Mouse (Mus musculus): ENCODE data around the gene Olfr223.
A peak's percentile ranks its signal among the peaks of the same experiment; 100 is the strongest.
"Not testable (repeated sequence)": the region's sequence is repeated elsewhere in the genome, so short reads cannot be mapped to it uniquely, and the experiment has no call there.

The Olfr223 gene

DNA sequence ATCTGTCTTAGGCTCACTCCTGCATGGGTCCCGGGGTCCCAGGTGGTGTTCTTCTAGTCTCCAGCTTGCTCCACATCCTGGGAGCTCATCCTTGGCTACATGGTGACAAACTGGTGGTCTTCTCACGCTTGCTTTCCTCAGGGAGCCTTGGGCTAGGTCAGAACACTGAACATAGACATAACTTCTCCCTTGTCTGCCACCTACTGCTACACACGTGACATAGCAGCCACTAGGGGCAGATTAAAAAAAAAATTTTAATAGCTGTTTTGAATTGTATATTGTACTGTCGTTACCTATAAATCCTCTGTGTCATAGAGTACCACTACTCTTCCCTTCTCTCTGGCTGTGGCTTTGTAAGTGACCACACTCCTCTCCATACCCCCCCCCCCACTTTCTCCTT is 3.0 kb upstream of the Olfr223 start:
- DNase-seq = no peak

DNA sequence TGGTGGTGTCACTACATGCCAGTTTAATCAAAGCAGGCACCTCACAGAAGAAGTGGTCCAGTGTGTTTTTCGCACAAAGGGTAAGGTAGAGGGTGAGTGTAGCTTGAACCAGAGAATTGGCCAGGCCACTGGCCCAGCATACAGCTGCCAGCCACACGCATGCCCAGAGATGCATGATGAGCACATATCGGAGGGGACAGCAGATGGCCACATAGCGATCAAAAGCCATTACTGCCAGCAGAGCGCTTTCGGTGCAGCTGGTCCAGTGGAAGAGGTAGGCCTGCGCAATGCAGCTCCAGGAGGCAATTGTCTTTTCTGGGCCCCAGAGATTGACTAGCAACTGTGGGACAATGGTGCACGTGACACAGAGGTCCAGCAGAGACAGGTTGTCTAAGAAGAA is 3.6 kb downstream of the Olfr223 start:
- DNase-seq = no peak

DNA sequence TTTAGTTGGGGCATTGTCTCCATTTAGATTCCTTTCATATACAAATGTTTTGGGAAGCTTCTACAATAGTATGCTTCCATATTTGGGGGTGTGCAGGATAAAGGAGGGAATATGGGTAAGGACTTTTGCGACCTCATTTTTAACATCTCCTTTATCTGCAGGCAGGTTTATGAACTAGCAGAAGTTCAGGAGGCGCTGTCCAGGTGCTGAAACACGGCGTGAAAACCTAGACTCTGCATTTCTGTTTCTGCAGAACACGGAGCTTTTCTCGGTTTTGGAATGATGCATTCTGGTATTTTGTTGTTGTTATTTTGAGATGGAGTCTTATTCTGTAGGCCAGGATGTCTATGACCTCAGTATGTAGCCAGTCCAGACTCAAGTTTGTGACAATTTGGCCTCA is 8.6 kb downstream of the Olfr223 start:
- no peak for DNase-seq

DNA sequence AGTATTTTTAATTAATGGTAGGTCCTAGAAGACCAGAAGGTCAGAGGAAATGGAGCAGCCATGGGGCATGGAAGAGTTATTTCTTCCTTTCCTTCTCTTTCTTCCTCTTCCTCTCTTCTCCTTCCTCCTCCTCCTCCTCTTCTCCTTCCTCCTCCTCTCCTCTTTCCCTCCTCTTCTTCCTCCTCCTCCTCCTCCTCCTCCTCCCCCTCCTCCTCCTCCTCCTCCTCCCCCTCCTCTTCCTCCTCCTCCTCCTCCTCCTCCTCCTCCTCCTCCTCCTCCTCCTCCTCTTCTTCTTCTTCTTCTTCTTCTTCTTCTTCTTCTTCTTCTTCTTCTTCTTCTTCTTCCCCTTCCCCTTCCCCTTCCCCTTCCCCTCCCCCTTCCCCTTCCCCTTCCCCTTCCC is 17.0 kb downstream of the Olfr223 start, which contains the start of gene Olfr222:
Olfr222 (minus strand) TSS at position 101 of the 400 bp plus-strand sequence.
- DNase-seq = not testable (repeated sequence)

DNA sequence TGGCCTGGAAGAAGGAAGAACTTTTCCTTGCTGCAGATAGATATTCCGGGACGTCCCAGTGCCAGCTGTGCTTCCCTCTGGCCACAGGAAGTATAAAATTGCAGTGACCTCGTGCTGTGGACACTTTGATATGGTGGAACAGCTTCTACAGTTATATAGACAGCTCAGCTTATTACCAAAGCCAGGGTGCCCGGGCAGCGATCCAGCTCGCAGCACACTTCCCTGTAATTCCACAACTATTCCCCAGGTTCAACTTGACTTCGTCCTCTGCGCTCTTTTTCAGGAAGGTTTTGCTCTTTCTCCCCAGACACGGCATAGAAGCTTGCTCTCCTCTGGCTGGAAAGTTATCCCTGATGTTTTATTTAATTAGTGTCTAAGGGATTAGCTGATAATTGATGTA is 17.4 kb downstream of the Olfr223 start:
- no peak for DNase-seq

DNA sequence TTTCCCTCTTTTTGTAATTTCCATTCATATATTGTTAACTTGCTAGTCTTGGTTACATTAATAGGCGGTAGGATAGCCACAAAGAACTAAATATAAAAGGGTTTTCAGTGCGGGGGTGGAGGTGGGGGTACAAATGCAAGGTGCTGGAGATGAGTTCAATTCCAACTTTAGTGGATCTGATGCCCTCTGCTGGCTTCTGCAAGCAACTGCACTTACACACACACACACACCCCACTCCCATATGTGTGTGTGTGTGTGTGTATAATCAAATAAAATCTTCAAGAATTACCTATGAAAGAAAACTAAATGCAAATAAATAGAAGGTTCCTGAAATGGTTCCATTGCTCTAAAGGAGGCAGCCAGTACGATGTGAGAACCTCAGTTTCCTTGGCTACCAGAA is 23.8 kb downstream of the Olfr223 start:
- no peak for DNase-seq

DNA sequence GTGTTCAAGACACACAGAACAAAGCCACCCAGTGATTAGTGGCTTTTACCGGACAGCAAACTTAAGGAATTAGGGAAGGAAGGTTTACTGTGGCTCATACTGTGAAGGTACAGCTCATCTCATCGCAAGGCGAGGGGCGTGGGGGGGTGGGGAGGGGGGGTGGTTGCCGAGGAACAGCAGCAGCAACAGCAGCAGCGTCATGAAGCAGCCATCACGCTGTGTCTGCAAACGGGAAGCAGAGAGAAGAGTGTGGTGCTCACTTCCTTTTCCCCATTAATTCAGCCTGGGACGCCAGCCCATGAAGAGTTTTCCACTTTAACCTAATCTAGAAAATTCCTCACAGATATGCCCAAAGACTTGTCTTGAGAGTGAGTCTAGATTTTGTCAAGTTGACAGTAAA is 30.3 kb downstream of the Olfr223 start:
- peak; percentile 86 for DNase-seq

DNA sequence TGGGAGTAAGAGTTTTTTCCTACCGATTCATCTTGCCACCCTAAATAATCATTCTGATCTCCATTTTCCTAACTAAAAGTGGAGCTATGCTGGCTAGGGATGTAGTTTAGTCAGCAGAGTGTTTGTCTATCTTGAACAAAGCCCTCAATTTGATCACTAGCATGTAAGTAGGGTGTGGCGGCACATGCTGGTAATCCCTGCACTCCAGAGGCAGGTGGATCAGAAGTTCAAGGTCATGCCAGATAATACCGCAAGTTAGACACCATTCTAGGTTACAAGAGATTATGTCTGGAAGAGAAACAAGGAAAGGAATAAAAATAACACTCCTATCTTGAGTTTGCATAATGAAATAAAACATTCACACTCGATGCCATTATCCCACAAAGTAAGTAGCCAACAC is 30.8 kb downstream of the Olfr223 start:
- DNase-seq = peak; percentile 18

DNA sequence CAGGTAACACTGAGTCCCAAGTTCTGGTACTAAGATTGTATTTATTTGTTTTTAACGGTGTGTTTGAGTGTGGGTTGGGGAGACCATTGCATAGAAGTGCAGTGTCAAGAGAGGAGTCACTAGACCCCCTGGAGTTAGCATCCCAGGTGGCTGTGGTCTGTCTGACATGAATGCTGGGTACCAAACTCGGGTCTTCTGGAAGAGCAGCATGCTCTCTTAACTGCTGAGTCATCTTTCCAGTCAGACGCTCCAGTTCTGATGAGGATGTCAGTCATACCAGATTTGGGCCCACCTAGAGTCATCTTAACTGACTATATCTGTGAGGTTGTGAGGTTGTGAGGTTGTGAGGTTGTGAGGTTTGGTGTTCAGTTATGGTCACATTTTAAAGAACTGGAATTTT is 32.2 kb downstream of the Olfr223 start:
- peak; percentile 70 for DNase-seq

DNA sequence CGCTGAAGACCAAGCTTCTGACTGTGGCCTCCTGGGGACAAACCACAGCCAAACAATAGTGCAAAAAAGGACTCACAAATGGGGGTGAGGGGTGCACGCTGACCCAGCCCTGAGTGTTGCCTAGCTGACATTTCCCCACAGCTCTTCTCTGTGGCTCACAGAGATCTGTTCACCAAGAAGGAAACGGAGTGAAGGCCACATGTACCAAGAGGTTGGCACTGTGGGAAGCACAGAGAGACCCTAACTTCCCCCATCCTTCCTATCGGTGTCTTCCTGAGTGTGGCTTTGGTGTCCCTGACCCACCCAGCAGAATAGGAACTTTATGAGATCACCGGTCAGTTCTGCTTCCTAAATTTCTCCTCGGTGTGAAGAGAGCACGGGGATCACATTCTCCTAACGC is 38.6 kb downstream of the Olfr223 start:
- DNase-seq = peak; percentile 64

DNA sequence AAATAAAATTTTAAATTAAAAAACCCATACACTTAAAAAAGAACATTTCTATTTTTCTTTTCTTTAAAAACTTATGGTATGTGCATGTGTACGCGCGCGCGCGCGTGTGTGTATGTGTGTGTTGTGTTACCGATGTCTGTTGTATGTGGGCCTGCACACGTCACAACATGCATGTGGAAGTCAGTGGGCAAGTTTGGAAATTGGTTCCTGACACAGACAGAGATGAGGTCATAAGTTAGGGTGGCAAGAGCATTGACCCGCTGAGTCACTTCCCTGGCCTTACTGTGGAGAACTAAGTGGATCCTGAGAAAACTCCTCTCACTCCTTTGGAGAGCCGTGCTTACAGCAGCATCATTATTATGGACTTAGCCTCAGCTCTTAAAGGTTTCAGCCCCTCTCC is 39.0 kb downstream of the Olfr223 start:
- DNase-seq = peak; percentile 57

DNA sequence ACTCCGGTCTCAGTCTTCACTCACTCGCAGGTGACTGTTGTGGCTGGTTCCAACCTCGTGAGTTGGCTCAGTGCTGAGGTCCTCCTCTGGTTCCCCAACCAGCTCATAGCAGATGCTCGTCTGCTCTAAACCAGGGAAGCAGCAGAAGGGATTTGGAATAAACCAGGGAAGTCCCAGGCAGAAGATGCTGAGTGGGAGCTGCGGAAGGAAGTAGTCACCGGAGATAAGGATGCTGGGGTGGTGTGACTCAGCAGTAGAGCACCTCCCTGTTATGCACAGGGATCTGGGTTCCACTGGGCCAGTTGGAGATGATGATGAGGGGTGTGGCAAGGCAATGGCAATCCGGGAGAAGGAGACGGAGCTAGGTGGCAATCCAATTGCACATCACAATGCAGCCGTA is 49.1 kb downstream of the Olfr223 start:
- DNase-seq = peak; percentile 74

DNA sequence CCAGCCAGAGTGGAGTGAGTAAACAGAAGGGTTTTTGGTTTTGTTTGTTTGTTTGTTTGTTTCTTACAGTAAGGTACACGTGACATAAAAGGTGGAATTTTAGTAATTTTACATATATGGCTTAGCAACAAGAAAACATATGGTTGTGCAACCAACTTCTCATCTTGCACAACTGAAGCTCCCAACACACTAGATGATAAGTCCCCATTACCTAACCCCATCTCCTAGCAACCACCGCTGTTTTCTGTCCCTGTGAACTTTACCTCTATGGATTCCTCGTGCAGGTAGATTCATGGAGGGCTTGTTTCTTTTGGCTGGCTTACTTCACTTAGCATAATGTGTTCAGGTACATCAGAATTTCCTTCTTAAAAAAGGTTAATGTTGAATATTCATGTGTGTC is 49.7 kb downstream of the Olfr223 start:
- DNase-seq = no peak

DNA sequence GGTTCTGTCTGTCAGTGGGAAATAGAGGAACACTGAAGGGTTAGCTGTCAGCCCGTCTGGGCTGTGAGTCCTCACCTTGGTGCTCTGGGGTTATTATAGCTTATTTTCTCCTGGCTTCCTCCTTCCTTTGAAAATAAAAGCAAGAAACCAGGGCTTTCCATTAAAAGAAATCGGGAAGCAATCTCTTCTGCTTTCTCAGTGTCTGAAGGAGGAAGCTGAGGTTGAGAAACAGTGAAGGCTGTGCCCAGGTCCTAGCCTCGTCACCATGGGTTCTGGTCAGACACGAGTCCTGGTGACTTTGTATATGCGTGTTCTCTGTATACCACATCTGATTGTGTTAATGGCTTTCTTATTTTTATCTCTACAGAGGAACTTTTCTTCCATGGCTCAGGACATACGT is 50.6 kb downstream of the Olfr223 start:
- peak; percentile 92 for DNase-seq

DNA sequence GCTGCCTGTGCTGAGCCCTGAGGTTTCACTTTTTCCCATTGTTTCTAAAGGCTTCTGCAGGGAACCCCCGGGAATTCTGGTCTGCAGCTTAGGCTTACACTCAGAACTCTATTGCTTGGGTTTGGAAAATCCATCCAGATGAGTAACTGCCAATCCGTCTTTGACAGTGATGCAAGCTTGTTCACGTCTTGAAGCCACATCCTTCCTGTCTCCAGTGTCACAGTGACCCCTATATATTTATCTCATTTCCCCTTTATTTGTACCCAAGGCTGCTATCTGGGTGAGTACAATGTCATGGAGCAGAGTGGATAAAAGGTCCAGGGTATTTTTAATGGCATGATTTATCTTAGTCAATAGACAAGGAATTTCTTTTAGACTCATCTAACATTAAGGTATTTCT is 51.8 kb downstream of the Olfr223 start, which contains the start of gene Nlrp3:
Nlrp3 (plus strand) TSS at position 245 of the 400 bp plus-strand sequence.
- peak; percentile 92 for DNase-seq

DNA sequence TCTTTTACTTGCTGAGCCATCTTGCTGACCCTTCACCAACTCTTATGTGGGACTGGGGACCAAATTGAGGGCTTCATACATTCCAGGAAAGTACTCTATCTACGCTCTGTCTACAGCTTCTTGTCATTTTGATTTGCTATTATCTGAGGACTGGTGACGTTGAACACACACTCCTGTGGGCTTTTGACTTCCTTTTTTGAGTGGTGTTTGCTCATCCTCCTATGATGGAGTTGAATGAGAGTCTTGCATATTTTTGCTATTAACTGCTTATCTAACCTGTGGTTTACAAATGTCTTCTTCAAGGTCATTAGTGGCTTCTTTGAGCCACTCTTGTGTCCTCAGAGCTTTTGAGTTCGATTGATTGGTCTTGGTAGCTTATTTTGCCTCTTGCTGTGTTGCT is 53.0 kb downstream of the Olfr223 start:
- no peak for DNase-seq
